Mouse (Mus musculus): ENCODE results near the gene Arid5b. TPM values are rescaled to one million over a fixed set of nuclear protein-coding genes. Genes with fewer than 3 reads are reported as not detected.
A peak's percentile ranks its signal among the peaks of the same experiment; 100 is the strongest.

Arid5b gene
- total RNA-seq, 2 experiments from 2014 or later, result 26.5 to 29.4 TPM

DNA sequence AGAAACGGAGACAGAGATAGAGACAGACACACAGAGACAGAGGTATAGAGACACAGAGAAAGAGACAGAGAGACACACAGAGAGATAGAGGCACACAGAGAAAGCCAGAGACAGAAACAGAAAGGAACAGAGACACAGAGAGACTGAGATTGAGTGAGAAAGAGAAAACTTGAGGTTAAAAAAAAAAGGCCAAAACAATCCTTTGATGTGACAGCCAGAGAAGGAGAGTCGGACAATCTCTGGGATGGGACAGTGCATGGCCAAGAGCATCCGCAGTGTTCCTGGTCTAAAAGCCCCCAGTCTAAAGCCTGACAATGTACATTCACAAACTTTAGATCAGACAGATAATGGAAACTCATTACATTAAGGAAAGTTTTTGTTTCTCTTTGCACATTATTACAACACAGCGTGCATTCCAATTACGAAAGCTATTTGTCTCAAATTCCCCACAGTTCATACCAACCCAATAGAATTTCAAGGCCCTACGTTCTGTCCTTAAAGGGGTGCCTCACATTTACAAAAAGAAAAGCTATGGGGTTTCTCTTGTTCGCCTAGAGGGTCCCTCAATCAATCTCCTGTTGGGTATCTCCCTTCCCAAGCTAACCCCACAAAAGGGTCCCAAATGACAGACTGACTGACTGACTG is 39.0 kb downstream of the Arid5b start:
- intact Hi-C loops (cut with DNase I), result loop anchor here (5.0 kb wide), 1 partner anchor 38 kb away; the partner anchor contains the start of gene Arid5b
- DNase-seq, result no peak

DNA sequence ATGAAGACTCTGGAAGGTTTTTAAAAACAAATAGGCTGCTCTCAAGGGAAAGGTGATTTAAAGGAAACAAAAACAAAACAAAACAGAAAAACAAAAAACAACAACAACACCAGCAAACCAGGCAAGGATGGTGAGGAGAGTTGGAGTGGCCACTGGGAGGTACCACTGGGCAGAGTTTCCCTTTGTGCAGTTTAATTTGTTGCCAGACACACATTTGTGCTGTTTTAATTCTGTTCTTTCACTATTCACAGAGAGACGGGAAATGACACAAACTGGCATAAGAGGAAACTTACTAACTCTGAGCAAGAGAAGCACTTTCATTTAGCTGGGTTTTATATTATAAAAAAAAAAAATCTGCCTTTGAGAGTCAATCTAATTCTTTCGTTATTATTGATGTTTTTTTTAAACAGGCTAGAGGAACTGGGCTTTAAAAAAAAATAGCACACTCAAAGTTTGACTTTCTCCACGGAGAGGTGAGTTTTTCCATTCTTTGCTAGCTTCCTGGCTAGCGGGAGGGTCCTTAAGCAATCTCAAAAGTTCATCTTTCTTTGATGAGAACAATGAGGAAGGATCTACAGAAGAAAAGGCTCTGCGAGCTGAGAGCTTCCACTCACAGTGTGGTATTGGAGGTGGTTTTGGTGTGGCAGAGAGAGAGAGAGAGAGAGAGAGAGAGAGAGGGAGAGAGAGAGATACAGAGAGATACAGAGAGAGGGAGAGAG is 39.7 kb downstream of the Arid5b start:
- DNase-seq, result no peak
- intact Hi-C loops (cut with DNase I), result loop anchor here (5.0 kb wide), 1 partner anchor 38 kb away; the partner anchor contains the start of gene Arid5b

DNA sequence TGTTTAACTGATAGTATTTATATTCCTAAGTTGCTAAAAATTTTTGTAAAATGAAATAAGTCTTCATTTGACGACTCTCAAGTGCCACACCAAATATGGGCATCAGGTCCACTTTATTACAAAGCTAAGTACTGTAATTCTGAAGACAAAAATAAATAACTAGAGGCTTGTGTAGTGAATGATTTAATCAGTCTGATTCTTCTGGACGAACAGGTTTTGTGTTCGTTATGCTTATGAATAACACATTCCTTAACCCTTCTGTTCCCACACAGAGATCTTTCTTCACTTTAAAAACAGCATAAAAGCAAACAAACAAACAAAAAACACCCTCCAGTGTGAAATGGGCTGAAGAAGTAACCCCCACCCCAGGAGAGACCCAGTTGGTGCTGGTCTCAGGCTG is 40.4 kb downstream of the Arid5b start:
- intact Hi-C loops (cut with DNase I), result loop anchor here (5.0 kb wide), 1 partner anchor 39 kb away; the partner anchor contains the start of gene Arid5b

DNA sequence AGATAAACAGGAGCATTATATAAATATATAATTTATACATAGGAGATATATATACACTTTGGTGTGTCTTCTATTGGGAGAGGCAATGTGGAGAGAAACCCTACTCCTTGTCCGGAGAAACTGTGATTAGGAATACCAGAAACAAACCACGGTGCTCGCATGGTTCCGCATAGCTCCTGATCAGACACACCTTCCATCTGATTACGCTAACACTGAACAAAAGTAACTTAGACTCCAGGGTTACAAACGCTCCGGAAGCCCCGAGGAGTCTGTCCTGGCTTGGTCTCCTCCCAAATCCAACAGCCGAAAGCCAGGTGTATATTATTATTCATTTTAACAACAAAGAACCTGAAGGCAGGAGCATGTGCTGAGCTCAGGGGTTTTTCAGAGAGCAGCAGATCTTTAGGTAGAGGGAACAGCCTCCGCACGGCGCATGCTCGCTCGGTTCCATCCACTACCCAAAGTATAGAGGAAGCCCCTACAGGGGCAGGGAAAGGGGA is 41.5 kb downstream of the Arid5b start:
- intact Hi-C loops (cut with DNase I), result loop anchor here (5.0 kb wide), 1 partner anchor 40 kb away; the partner anchor contains the start of gene Arid5b
- no peak for DNase-seq

More for the DNA sequence above, 40.4 kb downstream of the Arid5b start:
- no peak for DNase-seq

DNA sequence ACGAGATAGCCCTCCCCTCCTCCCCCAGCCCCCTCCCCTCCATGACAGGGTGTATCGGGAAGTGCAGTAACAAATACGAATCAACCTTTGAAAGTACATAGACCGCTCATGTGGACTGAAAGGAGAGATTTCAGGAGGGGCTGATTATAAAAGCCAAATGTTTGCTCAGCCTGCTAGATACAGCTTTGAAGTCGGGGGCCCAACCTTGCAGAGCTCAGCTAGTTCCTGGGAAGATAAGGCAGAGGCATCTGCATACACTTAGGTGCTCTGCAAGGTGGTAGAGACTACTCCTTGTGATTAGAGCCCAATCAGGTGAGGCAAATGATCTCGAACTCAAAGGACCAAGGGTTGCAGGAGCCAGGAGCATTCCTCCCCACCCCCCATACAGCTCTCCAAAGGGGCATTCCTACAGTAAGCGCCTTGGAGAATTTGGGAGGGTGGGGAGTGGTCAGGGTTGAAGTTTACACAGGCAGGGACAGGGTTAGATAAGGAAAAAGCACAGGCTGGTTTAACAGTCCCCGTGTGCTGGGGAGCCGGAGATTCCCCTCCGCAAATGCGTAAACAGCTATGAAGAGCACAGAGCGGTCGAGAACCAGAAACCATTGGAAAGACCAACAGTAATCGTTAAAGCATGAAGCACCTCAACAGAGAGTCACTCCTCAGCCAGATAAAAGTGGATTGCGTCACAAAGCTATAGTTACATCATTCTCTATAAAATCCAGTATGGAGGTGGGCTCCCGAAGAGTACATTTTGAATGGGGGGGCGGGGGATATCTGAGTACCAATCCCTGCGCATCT is 47.0 kb downstream of the Arid5b start:
- no peak for DNase-seq
- intact Hi-C loops (cut with DNase I), result no loop called here

DNA sequence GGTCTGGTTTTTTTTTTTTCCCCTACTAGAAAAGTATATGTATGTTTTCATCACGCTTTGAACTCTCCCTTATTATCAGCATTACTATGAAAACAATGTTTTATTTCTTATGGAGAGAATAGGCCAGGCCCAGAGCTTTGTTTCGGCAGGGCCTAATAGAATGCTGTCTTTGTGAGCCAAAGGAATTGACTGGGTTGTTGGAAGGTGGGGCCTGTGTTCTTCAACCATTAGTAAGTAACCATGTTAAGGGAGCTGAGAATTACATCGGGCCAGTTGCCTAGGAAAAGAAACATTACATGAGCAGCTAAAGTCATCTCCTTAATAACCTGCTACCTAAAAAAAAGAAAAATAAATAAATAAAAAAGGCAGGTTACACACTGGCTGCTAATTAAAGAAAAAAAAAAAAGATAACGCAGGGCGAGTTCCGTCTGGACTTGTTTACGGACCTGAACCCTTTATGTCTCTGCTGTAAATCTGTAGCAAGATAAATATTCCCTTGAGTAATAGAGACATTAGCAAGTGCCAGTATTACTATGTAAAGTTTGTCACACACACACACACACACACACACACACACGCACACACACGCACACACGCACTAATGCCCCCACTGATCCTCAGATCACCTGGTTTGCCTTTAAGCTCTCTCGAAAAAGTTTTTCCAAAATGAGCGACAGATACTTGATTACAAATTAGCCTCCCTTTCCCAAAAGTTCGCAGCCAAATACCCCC is 47.7 kb downstream of the Arid5b start:
- no peak for DNase-seq
- intact Hi-C loops (cut with DNase I), result no loop called here

DNA sequence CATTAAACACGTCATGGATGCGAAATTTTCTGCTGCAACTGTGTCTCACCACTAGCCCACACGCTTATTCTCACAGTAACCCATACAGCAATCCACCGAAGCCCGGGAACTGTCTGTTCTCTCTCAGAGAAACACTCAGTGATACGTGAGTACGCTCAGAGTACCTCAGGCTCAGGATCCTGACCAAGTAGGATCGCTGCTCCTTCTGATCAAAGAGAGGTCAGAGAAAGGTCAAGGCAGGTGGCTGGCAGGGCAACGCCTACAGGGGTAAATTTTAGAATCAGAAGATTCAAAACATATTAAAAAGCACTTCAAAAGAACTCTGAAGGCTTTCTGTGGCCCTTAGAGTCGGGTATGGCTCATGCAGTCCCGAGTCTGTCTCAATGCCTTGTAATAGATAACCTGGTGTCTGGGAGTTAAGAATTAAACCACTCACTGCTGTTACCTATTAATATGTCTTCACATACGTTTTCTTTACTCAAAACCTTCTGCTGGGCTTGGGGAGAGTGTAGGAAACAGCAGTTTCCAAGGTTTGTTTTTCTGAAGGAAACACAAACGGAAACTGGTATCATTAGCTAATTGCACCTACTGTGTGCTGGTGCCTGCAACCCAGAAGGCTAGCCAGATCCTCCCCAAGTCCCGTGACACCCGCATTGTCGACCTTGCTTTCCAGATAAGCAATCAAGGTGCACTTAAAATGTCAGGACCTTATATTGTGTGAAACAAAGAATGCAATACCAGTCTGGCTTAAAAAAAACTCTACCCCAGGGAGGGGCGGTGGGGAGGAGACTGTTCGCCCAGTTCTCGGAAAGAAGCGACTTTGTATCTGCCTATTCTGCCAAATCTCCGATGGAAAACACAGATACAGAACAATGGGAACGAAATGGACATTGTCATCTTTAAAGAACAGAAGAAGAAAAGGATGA is 48.6 kb downstream of the Arid5b start:
- intact Hi-C loops (cut with DNase I), result no loop called here
- DNase-seq, result no peak

DNA sequence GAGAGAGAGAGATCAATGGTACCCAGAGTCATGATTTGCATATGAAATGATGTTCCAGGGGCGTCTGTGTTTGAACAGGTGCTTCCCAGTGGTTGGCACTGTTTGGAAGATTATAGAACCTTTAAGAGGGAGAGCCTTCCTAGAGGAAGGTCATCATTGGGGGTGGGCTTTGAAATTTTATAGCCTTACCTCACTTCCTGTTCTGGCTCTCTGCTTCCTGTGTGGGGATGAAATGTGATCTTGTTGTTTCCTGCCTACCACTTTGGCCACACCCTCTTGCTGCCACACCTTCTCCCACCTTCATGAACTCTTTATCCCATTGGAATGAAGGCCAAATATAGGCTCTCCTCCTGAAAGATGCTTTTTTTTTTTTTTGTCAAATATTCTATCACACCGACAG is 55.9 kb downstream of the Arid5b start:
- DNase-seq, result no peak
- intact Hi-C loops (cut with DNase I), result no loop called here

DNA sequence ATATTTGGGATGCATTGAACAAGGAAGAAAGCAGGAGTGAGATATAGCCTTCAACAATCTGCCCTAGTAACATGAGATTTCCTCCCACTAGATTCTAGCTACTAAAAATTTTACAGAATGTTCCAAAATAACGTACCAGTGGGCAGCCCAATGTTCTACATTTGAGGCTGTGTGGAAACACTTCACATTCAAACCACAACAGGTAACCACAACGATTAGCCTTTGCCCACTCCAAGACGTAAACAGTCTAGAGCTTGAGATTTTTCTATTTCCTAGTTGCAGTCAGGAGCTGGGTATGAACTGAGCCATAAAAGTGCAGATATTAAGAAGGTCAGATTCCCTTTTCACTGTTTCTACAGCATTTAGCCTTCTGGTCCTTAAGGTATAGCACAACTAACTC is 56.5 kb downstream of the Arid5b start:
- intact Hi-C loops (cut with DNase I), result no loop called here
- no peak for DNase-seq

DNA sequence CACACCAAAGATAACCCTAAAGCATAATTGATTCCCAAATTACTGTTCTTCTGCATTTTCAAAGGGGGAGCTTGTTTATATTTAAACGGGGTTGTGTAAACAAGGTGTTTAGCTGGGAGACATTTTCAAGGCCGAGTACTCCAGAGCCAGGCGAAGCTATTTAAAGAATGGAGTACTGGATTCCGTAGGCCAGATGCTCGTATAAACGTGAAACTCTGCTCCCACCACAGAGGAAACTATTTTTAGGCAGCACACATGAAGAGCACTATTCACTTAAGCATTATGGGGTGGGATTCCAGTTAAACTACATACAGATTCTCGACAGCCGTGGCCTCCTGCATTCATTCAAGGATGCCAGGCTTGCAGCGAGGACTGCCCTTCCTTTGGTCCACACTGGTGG is 59.2 kb downstream of the Arid5b start:
- intact Hi-C loops (cut with DNase I), result no loop called here
- no peak for DNase-seq

DNA sequence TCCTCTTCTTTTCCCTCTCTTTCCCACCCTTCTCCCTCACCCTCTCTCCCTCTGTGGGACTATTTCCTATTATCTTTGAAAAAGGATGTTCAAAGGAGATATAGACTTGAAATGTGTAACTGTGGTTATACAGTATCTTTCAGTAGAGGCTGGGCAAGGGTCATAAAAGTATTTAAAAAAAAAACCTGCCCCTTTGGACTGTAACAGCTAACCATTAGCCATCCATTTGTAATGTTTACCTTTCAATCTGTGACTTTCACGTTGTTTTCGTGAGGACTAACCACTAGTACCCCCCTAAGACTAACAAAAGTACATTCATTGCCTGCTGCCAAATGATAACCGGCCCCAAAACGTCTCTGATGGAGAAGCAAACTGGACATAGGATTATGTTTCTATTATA is 59.9 kb downstream of the Arid5b start:
- no peak for DNase-seq
- intact Hi-C loops (cut with DNase I), result no loop called here

DNA sequence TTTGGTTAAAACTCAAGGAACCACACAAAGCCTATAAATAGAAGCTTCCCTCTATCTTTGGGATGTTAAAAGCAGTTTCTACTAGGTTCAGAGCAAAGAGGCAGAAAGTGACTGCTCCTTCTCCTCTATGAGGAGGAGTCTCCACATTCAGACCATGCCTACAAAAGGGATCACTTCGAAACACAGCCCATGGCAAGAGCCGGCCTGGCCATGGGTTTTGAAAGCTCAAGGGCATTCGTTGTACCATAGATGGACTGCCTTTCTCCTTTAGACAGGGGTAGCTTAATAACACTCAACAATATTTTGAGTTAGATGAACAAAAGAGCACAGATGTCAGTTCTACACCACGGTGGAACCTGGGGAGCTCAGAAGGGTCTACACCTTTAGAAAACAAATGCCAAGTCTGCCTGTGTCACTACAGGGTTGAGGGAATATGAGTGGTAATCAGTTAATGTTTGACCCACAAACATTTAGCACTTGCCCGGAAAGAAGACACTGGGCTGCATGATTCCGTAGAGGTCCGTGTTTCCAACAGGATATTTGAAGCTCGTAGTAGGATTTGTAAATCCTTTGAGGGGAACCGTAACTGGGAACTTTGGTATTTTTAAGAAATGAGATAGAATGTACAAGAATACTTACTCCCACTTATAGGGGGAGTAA is 63.6 kb downstream of the Arid5b start:
- intact Hi-C loops (cut with DNase I), result no loop called here
- no peak for DNase-seq

DNA sequence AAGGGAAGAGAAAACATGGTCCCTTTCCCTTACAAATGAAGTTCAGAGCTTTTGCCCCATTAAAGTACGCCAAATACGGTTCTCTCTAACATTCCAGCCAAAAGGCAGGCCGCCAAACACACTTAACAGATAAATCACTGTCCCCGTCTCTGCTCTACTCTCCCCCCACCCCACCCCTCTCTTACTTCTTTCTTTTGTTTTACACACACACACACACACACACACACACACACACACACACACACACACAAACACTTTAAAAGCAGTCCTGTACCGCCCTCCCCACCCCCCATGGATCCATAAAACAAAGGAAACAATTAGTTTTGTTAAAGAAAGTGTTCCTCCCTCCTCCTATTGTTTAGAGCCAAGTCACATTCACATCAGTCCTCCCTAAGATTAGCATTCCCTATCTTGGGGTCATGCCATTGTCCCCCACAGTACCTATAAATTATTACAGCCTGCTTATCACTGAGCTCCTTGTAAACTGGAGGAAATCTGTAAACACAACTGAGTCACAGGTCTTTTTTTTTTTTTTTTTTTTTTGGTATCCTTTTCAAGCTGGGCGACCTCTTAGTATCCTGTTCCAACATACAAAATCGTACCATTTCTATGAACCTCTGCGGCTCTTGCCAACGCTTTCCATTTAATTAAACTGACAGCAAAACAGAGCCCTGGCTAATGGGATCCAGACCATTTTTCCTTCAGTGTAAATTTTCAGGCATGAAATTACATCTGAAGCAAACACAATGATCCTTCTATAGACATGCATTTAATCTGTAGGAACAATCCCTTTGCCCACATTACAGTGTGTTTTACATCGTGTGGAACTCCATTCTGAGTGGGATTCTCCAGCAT is 66.3 kb downstream of the Arid5b start:
- DNase-seq, result peak; percentile 40 to 50
- intact Hi-C loops (cut with DNase I), result no loop called here

DNA sequence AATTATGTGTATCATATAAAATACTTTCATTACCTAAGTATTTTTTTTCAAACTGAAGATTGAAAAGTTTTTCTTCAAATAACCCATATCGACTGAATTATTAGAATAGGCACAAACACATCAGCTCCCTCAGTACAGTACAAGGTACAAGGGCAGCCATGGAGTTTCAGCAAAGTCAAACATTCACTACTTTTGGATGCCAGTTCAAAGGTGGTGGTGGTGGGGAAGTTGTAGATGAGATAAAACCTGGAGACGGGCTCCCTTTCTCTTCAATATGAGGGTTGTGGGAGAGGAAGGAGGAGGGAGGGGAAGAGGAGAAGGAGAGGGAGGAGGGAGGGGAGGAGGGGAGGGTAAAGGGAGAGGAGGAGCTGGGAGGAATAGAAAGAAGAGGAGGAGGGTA is 67.0 kb downstream of the Arid5b start:
- no peak for DNase-seq
- intact Hi-C loops (cut with DNase I), result no loop called here

DNA sequence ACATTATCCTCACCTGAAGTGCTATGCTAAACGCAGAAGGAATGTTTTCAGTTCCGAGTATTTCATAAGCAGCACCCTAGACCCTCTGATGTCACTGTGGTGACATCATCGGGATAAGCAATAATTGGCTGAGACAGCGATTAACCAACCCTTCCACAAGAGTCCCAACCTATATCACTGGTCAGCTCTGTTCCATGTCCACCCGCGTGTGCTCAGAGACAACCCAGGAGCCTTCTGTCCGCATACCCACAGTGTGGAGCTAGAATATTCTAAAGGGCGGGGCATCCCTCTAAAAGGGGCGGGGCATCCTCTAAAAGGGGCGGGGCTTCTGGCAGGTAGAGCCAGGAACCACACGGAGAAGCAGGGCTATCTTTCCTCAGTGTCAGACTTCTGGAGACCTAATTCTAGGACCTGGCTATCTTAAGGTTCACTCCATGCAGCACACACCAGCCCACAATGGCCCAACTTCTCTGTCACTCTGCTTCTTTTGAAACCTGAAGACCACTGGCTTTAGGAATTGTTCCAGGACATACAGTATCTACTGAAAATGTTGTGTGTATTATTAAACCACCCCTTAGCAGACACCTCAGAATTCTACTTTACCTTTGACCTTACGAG is 68.4 kb downstream of the Arid5b start:
- DNase-seq, result no peak
- intact Hi-C loops (cut with DNase I), result no loop called here

DNA sequence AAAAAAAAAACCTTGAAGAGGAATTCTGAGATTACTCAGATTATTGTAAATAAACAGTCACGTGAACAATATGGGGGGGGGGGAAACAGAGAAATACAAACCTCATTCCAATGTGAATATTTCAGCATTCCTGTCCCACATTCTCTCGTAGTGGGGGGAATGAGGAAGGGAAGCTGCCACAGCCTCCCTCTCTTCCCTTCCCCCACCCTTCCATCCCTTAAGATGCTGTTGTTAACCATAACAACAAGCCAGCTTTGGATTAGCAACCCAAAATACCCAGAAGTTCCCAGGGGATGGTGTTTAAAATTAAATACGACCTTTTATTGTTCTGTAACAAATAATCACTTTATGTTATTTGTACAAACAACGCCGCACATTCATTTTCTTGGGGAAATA is 69.9 kb downstream of the Arid5b start:
- DNase-seq, result no peak
- intact Hi-C loops (cut with DNase I), result loop anchor here (5.0 kb wide), 1 partner anchor 41 kb away; no protein-coding TSS in a partner anchor

Measured in heart, postnatal 10 days (tissue).